Mouse (Mus musculus): ENCODE results near the gene Tmem258.

DNA sequence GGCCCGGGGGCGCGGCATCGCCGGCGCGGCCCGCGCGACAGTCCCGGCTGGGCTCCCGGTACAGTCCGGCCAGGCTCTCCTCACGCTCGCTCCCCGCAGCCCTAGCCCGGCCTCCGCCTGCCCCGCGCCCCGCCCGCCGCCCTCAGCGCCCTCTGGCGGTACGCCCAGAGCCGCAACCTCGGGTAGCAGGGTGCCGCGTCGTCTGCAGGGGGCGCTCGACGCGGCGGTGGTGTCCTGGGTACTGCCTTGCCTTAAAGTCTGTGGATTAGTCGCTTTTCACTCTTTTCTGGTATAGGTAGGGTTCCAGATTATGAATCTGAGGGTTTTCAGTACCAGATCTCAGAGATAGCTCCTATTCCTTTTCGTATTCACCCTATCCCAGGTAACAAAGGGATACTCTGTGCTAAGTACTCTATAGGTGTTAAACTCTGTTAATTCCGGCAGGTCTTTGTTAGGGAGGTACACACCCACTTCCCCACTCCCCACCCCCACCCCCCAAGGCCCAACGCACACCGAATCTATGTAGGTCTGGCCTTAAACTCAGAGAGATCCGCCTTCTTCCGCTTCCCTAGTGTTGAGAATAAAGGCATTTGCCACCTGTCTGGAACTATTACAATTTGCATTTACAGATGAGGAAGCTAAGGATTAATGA lies 37.0 kb downstream of the Tmem258 start, which contains the start of gene Myrf:
- TF ChIP-seq POLR2A (IDR thresholded peaks at IDR 0.05; ENCODE audit: low read depth, low read length) (no peak), CTCF (IDR thresholded peaks at IDR 0.05; ENCODE audit: borderline replicate concordance, insufficient read depth, low read length) (peak; percentile 98)

Measured in embryonic fibroblast, embryonic 13.5 days (primary cell).